Mouse (Mus musculus) lung, adult 2 months (tissue): ENCODE results near the gene Lztr1.

Experiments
- CTCF ChIP-seq: fragments of 200-500 bp; IDR thresholded peaks from 2 replicates; pipeline ENCODE4 v1.5.1; 2011; ENCODE audit warnings: mild to moderate bottlenecking, low read length, control low read depth; ENCODE audit not compliant: insufficient read depth
- POLR2A ChIP-seq: fragments of 200-500 bp; IDR thresholded peaks from 2 replicates; pipeline ENCODE4 v1.6.1; 2011; ENCODE audit warnings: low read depth, mild to moderate bottlenecking, control low read depth, low read length, borderline replicate concordance; ENCODE audit errors: extremely low read depth

DNA sequence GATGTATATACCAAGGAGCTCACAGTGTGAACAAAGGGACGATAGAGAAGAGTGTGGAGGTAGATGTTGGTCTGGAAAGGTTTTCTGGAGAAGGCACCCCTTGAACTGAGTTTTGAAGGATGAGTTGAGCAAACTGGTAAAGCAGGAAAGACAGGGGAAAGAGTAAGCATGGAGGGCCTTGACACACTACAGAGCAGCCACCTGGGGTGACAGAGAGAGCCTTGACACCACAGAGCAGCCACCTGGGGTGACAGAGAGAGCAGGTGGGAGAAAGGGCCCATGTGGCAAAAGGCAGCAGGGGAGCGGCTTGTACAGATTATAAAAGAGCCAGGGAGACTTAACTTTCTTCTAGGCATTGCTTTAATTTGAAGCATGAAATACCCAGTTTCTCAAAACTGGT is 33.7 kb upstream of the Lztr1 start:
- TF ChIP-seq CTCF = no peak
- TF ChIP-seq POLR2A = no peak
